Mouse (Mus musculus): ENCODE measurements around the gene Cd302.

The Cd302 gene

DNA sequence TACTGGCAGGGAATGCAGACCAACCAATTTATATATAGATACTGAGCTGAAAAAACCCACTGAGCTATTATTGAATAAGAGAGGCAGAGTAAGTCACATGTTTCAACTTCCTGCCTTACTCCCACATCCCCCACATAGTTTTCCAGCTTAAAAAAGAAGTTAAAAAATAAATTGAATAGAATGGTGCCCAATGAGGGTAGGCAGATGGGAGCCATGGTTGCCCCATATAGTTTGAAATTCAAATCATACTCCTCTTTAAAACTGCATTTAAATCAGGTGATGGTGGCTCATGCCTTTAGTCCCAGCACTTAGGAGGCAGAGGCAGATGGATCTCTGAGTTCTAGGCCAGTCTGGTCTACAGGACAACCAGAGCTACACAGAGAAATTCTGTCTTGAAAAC lies 30.8 kb downstream of the Cd302 start:
- DNase-seq (ENCODE audit: low spot score) = no peak

DNA sequence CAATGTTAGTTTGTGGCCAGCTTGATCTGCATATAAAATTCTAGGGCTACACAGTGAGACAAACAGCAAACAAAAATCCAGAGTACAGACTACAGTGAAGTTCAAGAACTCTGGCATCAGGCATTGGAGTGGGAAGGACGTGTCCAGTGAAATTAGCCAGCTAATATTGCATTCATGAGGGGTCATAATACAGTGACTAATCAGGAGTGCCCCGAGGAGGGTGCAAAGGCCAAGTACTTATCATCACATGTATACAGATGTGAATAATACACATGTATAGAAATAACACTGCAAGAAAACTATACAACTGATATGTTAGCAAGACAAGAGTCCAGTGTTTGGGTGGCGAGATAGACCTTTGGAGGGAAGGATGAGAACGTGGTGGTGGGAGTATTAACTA lies 31.5 kb downstream of the Cd302 start:
- DNase-seq (ENCODE audit: low spot score) = no peak

DNA sequence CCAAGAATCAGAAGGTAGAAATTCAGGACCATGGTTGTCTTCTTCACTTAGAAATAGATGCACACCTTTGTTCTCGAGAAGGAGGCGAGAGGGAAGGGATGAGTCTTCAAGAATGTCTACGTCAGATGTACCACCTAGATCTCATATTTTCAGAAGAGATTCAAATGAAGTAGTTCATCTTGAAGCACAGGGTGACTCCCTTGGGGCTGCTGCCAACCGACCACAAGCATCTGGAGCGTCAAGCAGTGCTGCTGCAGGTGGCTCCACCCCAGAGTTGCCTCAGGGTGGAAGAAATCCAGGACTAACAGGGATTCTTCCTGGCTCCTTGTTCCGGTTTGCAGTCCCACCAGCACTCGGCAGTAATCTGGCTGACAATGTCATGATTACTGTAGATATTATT lies 49.8 kb downstream of the Cd302 start:
- no peak for DNase-seq (ENCODE audit: low spot score)

DNA sequence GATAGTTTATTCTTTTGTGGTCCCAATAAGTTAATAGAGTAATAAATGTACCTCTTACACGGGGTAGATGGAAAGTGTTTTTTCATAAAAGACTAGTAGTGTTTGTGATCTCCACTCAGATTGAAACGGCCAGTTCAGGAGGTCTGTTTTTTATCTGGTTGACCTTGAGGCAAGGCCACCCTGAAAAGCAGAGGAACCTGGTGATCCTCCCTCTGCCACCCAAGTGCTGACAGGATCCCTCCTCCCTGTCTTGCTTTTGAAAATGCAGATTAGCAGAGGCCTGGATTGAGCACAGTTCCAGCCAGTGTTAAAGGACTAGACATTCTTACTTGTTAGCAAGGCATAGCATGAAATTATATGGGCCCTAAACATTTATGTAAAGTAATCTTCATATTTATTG lies 51.1 kb downstream of the Cd302 start:
- peak; percentile 17 for DNase-seq (ENCODE audit: low spot score)

DNA sequence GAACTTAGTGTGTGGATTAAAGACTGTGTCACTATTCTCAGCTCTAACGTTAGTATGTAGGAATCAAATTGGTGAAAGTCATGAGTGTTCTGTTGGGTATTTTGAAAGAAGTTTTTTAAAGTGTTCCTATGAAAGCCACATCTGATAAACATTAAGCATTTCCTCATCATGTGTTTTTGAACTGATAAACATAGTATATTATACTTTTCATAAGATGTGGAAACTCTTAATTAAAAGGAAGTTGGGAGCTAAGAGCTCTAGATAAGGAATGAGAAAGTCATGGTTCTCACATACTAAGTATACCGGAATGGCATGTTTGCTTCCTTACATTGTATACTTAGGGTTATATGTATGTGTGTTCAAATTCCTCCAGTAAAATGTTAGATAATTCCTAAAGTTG lies 53.9 kb downstream of the Cd302 start:
- no peak for DNase-seq (ENCODE audit: low spot score)

DNA sequence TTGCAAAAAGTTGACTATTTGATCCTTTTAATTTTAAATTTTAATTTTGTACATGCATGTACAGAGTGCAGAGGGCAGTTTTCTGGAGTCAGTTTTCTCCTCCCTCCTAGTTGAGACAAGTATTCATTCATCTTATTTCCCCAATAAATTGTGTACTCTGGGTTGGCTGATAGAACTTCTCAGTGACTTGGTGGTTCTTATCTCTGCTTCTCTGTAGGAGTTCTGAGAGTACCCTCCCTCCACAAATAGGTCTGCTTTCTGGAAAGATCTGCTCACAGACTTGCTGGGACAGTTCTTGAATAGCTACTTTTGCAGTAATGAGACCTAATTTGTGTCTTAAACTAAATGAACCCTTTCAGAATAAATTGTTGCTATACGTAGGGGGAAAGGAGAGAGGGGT lies 55.8 kb downstream of the Cd302 start:
- DNase-seq (ENCODE audit: low spot score) = no peak

DNA sequence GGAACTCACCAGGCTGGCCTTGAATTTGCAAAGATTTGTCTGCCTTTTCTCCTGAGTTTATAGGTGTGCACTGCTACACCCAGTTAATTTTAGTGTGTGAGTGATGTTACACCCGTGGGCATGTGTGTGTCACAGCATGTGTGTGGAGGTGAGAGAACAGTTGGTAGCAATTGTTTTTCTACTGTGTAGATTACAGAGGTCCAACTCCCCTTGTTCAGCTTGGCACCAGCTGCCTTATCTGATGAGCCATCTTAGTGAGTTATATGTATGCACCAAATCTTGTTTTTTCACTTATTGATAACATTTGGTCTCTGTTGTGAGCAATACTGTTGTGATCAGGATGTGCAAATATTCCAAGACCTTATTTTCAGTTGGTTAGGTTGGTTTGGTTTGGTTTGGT lies 60.8 kb downstream of the Cd302 start:
- DNase-seq (ENCODE audit: low spot score) = no peak

DNA sequence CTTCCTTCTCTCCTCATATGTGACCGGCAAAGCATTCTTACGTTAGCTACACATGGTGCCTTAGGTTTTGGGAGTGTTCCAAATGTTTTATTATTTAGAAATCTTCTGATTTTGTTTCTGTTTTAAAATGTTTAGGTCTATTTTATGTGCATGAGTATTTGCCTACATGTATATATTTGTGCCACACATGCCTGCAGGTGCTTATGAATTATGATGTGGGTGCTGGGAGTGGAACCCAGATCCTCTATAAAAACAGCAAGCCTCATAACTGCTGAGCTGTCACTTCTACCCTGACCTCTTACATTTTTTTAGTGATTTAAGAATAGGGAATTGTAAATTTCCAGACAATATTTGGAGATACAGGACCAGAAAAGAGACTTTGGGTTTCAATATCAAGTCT lies 62.3 kb downstream of the Cd302 start:
- DNase-seq (ENCODE audit: low spot score) = no peak

DNA sequence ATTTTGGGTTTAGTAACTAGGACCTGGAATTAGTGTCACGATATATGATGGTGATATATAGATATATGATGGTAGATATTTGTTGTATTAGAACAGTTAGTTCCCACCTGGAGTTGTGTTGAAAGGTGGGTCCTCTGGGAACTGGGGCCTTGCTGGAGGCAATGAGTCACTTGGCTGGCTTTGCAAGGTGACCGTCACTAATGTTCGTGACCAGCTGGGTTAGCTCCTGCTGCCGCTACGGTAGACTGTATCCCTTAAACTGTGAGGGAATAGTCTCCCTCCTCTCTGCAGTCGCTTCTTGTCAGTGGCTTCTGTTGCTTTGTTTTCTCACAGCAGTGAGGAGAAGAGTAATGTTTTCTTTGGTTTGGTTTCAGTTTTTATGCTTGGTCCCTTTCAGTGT lies 63.1 kb downstream of the Cd302 start:
- no peak for DNase-seq (ENCODE audit: low spot score)

DNA sequence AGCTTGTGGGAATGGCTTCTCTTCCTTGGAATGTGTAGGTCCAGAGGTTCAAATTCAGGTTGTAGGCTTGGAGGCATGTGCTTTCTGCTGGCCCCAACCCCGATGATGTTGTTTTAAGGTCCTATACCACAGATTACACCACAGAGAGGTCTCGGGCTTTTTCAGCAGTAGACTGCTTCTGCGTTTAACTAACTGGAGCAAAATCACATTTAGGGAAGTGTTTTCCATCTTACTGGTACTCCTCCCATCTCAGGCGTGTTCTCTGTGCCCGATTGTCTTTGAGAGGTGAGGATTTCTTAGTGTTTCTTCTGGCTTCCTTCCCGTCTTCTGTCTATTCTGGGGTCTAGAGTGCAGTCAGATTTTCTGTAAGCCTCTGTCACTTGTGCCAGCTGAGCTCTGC lies 66.7 kb downstream of the Cd302 start:
- no peak for DNase-seq (ENCODE audit: low spot score)

DNA sequence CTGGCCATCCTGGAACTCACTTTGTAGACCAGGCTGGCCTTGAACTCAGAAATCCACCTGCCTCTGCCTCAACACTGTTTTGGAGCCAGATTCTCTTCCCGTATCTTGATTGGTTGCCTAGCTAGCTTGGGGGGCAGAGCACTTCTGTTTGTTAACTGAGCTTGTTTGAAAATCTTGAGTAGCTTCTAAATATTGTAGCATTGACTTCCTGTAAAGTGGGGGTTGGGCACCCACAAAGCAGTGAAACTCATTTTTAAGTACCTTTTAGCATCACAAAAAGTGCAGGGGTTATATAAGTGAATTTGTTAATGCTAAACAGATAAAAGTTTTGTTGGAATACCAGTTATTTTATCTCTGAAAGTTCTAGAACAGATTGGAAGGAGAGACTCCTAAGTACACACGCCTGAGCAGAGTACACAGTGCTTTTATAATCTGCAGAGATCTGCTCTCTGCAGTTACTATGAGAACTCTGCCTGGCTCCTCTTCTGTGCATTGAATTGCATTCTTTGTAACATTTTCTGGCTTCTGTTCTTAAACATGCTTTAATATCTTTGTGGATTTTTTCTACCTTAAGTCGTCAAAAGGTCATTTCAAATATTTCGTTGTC lies 67.6 kb downstream of the Cd302 start:
- no peak for DNase-seq (ENCODE audit: low spot score)

DNA sequence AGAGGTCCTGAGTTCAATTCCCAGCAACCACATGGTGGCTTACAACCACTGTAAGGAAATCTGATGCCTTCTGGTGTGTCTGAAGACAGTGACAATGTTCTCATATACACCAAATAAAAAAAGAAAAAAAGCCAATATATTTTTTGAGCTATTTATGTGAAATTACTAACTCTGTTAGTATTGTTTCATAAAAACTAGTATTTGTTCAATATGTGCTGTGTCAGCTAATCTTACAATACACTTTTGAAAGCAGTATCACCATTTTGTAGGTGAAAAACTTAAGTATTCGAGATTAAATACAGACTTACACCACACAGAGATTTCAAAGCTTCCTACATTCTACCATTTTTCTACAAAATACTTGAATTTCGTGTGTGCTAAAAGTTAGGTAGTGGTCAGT lies 69.6 kb downstream of the Cd302 start:
- DNase-seq (ENCODE audit: low spot score) = no peak

DNA sequence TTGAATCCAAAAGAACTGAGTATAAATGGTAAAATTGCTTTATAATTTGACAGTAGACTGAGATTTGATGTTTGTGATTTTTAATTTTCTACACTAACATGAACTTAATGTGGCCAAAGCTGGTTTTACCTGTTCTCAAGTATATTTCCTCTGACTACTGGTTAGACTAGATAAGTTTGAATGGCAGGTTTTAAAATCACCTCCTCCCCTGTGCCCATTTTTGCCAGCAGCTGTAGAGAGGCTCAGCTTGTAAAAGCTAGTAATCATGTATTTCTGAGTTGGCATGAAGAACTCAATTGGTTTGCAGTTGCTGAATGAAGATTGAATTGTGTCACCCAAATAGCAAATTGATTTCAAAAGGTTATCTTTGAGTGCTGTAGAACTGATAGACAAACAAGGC lies 71.8 kb downstream of the Cd302 start:
- no peak for DNase-seq (ENCODE audit: low spot score)

DNA sequence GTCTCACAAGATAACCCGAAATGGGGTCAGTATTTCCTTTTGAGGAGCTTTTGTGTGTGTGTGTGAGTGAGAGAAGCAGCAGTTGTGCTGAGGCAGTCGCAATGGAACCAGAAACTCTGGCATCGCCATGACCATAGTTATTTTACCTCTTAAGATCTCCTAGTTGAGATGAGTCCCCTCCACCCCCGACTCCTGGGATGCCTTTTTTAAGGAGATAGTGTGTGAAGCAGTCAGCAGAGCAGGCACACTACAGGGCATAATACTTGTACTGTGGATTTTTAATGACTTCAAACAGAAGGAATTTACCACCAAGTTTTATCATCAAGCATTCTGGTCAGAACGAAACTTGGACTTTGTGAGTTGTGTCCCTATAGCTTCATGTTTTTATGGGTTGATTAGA lies 73.5 kb downstream of the Cd302 start:
- DNase-seq (ENCODE audit: low spot score) = no peak

DNA sequence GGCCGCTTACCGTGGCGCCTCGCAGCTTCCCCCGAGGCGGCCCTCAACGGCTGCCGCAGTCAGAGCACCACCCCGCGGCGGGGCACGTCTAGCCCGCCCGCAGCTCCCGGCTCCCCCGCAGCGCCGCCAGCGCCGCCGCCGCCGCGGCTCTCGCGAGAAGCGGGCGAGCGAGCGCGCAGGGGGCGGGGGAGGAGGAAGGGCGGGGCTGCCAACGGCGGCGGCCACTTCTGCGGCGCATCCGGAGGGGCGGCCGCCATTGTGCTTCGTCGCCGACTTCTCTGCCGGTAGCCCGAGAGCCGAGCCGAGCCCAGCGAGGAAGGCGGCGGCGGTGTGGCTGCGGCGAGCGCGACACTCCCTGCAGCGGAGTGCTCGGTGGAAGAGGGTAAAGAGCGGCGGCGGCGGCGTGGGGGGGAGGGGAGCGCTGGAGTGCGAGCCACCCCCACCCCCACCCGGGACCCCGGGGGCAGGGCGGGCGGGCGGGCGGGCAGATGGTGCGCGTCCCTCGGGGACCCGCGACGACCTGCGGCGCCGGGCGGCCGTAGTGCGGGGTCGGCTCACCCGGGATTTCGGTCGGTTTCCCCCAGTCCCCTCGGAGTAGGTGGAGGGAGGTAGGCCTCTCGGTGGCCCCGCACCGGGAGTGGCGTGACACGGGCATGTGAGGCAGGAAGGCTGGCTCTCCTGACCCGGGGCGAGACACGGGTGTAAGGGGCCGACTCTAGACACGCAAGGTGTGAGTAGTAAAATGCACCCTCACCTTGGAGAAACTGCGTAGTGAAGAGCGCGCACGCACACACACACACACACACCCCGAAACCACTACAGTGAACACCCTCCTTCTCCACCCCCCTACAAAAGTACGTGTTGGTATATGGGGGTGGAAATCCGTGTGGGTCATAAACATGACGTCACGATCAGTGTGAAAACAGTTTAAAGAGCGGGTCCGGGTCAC lies 74.3 kb downstream of the Cd302 start, which contains the start of the genes Baz2b and March7:
Baz2b (minus strand) TSS at position 137 of the 949 bp plus-strand sequence.
March7 (plus strand) TSS at position 185 of the 949 bp plus-strand sequence.
- DNase-seq (ENCODE audit: low spot score) = peak; percentile 83

DNA sequence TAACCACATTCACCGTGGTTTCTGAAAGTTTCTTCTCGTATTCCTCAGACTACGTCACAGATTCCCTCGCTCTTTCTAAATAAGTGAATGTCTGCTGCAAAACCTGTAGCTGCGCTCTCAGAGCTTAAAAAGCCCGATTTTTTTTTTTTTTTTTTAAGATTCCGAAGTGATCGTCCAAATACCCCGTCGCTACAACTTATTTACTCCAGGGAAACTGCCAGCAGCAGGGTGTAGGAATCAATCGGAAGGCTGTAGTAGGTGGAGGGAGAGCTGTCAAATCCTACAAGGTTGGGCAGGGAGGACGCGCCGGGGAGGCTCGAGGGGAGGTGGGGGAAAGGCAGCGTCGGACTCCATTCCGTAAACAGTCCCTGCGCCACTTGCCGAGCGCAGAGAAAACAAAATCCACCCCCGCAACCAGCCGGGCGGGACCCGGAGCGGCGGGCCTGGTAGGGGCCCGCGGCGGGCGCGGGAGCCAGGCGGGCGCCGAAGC lies 75.1 kb downstream of the Cd302 start:
- DNase-seq (ENCODE audit: low spot score) = peak; percentile 68

DNA sequence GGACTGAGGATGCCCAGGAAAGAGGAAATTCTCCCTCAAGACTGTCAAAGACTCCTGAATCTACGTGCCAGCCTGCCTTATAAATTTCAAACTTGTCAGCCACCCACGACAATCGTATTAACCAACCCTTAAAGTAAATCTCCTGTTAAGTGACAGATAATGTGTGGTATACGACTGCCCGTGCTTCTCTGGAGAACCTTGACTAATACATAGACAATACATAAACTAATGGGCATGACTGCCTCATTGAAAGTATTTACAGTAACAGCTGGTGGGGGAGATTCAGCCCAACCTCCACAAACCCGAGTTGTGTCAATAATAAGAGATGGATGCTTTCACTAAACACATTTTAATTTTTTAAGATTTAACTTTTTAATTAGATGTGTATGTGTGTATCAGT lies 78.5 kb downstream of the Cd302 start:
- no peak for DNase-seq (ENCODE audit: low spot score)

DNA sequence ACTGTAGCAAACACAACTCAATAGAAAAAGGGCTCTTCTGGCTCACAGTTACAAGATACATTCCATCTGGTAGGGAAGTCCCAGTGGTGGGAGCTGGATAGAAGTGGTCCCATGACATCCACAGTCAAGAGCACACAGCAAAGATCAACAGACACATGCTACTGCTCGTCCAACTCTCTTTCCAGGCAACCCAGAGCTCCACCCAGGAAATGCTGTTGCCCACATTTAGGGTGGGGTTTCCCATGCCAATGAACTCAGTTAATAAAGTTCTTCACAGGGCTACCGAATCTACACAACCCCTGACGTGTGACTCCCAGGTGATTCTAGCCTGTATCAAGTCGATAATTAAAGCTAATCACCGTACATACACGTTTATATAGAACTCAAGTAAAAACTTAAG lies 80.1 kb downstream of the Cd302 start:
- no peak for DNase-seq (ENCODE audit: low spot score)

DNA sequence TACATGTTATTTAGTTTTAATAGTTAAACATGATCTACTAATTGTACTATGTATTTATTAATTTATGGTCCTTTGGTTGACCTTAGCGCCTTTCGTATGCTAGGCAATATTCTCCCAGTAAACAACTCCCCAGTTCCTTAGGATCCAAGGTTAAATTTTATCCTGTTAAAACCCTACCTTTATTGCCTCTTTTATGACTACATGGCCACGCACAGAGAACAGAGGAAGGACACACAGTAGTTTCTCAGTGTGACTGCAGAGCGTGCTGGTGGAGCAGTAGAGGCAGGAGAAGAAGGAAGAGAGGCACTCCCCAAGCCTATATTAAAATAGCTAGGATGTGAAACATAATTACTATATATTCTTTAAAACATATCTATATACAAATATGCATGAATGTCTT lies 80.6 kb downstream of the Cd302 start:
- DNase-seq (ENCODE audit: low spot score) = no peak

DNA sequence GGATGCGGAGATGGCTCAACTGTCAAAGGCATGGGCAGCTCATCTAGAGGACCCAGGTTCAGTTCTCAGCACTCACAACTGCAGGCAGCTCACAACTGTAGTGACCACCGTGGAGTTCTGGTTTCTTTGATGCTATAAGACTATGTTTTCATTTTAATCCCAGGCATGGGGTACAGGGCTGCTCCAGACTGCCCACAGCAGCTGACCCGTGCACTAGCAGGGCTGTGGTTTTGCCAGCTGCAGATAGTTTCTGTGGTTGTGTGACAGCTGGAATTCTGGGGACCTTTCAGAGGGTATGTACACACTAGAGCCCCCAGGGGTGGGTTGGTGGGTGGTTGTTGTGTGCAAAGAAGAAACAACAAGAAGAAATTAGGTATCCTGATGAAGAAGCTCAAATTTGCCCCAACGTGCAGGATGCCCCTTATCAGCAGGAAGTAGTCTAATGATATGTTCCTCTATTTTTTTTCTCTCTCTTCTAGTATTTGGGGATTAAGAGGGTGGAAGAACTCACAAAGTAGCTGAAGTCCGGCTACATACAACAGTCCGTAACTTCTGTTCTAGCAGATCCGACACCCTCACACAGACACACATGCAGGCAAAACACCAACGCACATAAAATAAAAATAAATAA lies 81.3 kb downstream of the Cd302 start:
- DNase-seq (ENCODE audit: low spot score) = no peak
